ENCODE assay signal across 18 mouse cellular contexts in genomic region chr2:106754696-106755095, GRCm38 (mm10).
"Had no signal": no experiment of that assay in that cellular context is flagged by ENCODE, and none has a peak within 500 bp of the region (broad histone marks: within the 10 kb centered on the region; RNA-seq: fewer than 3 reads in every experiment).

No protein-coding gene starts in this region.

- DNase-seq: lung, adult 18-20 months; lung, embryonic 14.5 days; lung, postnatal 10 days; lung, postnatal 4 days; midbrain, embryonic 14.5 days; right cerebral cortex, adult 18-20 months; right cerebral cortex, postnatal 25 days; right cerebral cortex, postnatal 4 days; spleen, adult 18-20 months; thymus, adult 18-20 months; thymus, postnatal 14 days; thymus, postnatal 36 days had no signal

- H3K27ac ChIP-seq: midbrain, embryonic 10.5 days; midbrain, embryonic 12.5 days; neural tube, embryonic 13.5 days; neural tube, embryonic 15.5 days had no signal

- H3K36me3 ChIP-seq: midbrain, embryonic 10.5 days; midbrain, embryonic 12.5 days; neural tube, embryonic 13.5 days had no signal

- H3K9ac ChIP-seq: lung, embryonic 14.5 days; midbrain, embryonic 12.5 days; neural tube, embryonic 13.5 days; neural tube, embryonic 15.5 days had no signal

- ATAC-seq: midbrain, embryonic 16.5 days had no signal

- H3K27me3 ChIP-seq: neural tube, embryonic 13.5 days; neural tube, embryonic 15.5 days had no signal

- H3K4me3 ChIP-seq: midbrain, embryonic 10.5 days; midbrain, embryonic 12.5 days; myocyte; neural tube, embryonic 13.5 days; neural tube, embryonic 15.5 days had no signal

- H3K4me2 ChIP-seq: lung, embryonic 14.5 days; midbrain, embryonic 12.5 days; neural tube, embryonic 13.5 days; neural tube, embryonic 15.5 days had no signal

- H3K9me3 ChIP-seq: midbrain, embryonic 10.5 days; midbrain, embryonic 12.5 days; neural tube, embryonic 13.5 days; neural tube, embryonic 15.5 days had no signal
